Mouse (Mus musculus): ENCODE measurements around the gene Tmem130.

Tmem130 gene

GRCm38 (mm10) chr5:144733953-144734352, 27.7 kb downstream of the Tmem130 start:
- peak in 1 of 2 experiments; percentile 23 for DNase-seq (ENCODE audit: low spot score in 2 of 2)

GRCm38 (mm10) chr5:144729216-144729615, 32.4 kb downstream of the Tmem130 start:
- DNase-seq (ENCODE audit: low spot score in 2 of 2): no peak

- no peak for DNase-seq (ENCODE audit: low spot score in 2 of 2)
Measured at GRCm38 (mm10) chr5:144728237-144728636, 33.4 kb downstream of the Tmem130 start.

GRCm38 (mm10) chr5:144727119-144727518, 34.5 kb downstream of the Tmem130 start:
- peak in 1 of 2 experiments; percentile 19 for DNase-seq (ENCODE audit: low spot score in 2 of 2)

- no peak for DNase-seq (ENCODE audit: low spot score in 2 of 2)
Measured at GRCm38 (mm10) chr5:144725554-144725953, 36.1 kb downstream of the Tmem130 start.

GRCm38 (mm10) chr5:144724926-144725325, 36.7 kb downstream of the Tmem130 start:
- DNase-seq (ENCODE audit: low spot score in 2 of 2): no peak

DNA sequence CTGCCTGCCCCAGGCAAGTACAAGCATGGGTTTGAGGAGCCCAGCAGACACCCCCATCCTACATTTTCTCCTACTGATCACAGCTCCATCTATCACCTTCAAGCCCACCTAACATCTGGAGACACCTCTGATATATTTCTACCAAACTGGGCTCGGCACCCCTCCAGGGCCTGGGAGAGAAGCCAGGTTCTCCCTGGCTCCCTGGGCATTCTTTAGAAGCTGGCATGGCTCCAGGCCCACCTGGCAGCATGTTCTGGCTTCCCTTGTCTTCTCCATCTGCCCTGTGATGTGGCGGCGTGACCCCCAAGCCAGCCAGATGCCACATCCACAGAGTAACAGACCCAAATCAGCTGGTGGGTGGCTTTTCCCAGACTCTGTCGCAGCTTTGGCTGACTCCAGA, 41.3 kb downstream of the Tmem130 start:
- DNase-seq (ENCODE audit: low spot score in 2 of 2): no peak

DNA sequence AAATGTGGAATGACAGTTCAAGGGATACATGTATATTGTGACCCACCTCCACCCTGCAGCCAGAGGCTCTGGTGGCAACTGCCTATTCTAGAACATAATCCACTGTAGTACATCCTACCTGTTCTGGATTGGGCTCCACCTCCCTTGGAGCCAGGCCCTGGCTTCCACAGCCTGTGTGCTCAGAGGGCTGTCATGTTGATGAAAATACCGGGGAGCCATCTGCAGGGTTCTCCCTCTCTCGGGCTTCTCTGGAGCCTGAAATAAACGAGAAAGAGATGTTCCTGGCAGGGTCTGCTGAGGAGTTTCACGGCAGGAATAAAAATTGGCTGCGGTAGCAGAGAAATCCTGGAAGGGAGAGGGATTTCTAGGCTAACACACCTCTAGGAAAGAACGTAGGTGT, 41.8 kb downstream of the Tmem130 start:
- no peak for DNase-seq (ENCODE audit: low spot score in 2 of 2)

GRCm38 (mm10) chr5:144717186-144717585, 44.4 kb downstream of the Tmem130 start:
- no peak for DNase-seq (ENCODE audit: low spot score in 2 of 2)

DNA sequence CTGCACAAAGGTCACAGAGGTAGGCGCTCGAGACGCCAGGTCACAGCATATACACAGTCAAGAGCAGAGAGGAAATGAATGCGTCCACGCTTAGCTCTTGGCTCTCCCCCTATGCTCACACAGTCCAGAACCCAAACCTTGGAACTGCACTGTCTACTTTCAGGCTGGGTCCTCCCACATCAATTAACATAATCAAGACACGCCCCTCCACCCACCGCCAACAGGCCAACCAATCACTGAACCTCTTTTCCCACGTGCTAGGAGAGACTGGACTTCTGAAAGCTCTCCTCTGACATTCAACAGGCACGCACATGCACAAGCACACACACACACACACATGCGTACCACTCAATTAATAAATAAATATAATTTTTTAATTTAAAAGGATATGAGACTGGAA, 48.2 kb downstream of the Tmem130 start:
- DNase-seq (ENCODE audit: low spot score in 2 of 2): no peak

- DNase-seq (ENCODE audit: low spot score in 2 of 2): peak; percentile 1 to 3
Measured at GRCm38 (mm10) chr5:144707603-144708002, 54.0 kb downstream of the Tmem130 start.

GRCm38 (mm10) chr5:144703464-144704368, 57.9 kb downstream of the Tmem130 start:
- no peak for DNase-seq (ENCODE audit: low spot score in 2 of 2)

DNA sequence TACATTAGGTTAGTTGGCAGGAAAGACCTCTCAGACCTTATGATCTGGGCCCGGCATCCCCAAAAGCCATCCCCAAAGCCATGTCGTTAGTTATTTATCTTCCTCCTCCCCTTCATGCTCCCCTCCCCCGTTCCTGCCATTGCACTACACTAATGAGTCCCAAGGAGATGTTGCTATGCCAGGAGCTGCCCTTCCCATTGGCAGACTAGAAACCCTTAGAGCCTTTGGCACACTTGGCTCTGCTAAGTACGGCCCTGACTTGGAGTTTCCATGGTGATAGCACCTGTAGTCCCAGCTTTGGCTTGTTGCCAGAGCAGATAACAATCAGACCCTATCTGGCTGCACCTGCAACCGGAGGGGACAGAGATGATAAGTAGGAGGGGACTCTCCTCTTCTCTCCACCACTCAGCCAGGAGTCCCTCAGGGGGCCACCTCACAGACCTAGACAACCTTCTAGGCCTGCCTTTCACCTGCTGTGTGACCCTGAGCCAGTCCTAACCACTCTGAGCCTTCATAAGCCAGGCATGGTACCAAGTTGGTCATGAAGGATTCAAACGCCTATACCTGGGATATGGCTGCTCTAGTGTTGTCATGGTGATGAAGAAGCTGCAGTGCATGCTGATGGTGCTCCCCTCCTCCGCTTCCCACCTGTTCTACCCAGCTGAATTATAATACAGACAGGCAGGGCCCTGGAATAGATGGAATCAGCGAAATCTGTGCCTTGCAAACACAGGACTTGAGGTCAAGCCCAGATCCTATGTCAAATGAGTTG, 66.1 kb downstream of the Tmem130 start:
- DNase-seq (ENCODE audit: low spot score in 2 of 2): no peak

- no peak for DNase-seq (ENCODE audit: low spot score in 2 of 2)
Measured at GRCm38 (mm10) chr5:144694161-144694560, 67.5 kb downstream of the Tmem130 start.

GRCm38 (mm10) chr5:144691421-144691820, 70.2 kb downstream of the Tmem130 start:
- DNase-seq (ENCODE audit: low spot score in 2 of 2): no peak

DNA sequence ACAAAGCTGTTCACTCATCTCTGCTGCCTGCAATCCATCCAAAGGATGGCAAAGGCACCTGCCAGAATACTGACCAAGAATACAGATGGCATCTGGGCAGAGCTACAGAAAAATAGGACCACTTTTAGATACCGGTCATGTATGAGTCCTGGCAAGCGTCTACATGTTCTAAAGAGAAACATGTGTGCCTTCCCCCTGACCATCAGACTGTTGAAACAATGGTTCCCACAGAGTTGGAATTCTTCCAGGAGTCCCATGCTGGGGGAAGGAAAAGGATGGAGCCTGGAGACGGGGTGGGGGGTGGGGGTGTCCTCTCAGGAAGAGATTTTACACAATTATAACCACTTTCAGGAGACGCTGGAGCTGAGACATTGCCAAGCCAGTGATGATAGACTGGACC, 73.2 kb downstream of the Tmem130 start:
- DNase-seq (ENCODE audit: low spot score in 2 of 2): no peak

Measured in heart, adult 9 months (tissue).